Mouse (Mus musculus): ENCODE results near the gene Ubxn4.

DNA sequence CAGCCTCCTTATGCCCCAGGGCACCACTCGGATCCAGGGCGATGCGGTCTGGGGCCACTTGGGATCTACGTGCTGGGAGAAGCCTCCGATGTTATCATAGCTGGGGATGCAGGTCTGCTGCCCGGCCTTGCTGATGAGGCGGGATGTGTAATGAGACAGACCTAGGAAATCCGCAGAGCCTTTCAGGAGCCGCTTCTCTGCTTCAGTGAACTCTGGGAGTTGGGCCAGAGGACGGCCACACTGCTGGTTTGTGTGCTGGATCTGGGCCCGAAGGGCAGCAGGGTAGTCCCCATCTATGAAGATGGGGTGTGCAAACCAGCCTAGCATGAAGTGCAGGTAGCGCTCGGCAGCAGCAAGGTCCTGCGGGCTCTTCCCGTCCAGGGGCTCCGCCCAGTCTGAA is 60.1 kb downstream of the Ubxn4 start:
- TF ChIP-seq CTCF (IDR thresholded peaks at IDR 0.05; ENCODE audit: low read depth) (no peak), EP300 (IDR thresholded peaks at IDR 0.05; ENCODE audit: low read depth) (no peak)

Measured in heart, postnatal 0 days (tissue).